Mouse (Mus musculus) heart, postnatal 10 days (tissue): ENCODE data around the gene Edem1. TPM values are rescaled to one million over a fixed set of nuclear protein-coding genes. Genes with fewer than 3 reads are reported as not detected.

Source experiments
- DNase-seq, 2 experiments: peaks; one replicate each; pipeline ENCODE4 v3.0.0; 2021
- intact Hi-C: fragments of 180-260 bp; cut with DNase I; formaldehyde crosslinking; loops from one replicate; pipeline ENCODE4 v1.15.1; 2025
- total RNA-seq, 2 experiments: library from RNA; stranded (reverse); gene quantifications; 2 replicates each; pipeline ENCODE4 v1.2.3; 2021

Edem1 gene
- 10 to 100 TPM; 15.8 to 22.0 TPM for total RNA-seq

GRCm38 (mm10) chr6:108828234-108828868 lies at the start of gene Edem1:
Gene Edem1 (plus strand): TSS chr6:108828641.
- peak; percentile 99 for DNase-seq
- intact Hi-C loops = loop anchor here (2.0 kb wide), 1 partner anchor 44 kb away; no protein-coding TSS in a partner anchor

- intact Hi-C loops = no loop called here
- DNase-seq = peak in 1 of 2 experiments; percentile 9
These were observed 46.6 kb upstream of the Edem1 start for GRCm38 (mm10) chr6:108781865-108782264.

- peak; percentile 97 to 99 for DNase-seq
- intact Hi-C loops = no loop called here
These were observed 45.8 kb upstream of the Edem1 start, which contains the start of gene Arl8b for GRCm38 (mm10) chr6:108782526-108783183. Gene Arl8b (plus strand): TSS chr6:108783099.

- peak; percentile 43 to 58 for DNase-seq
- intact Hi-C loops = no loop called here
These were observed 45.1 kb upstream of the Edem1 start for GRCm38 (mm10) chr6:108783184-108783881.

GRCm38 (mm10) chr6:108784056-108784455 lies 44.4 kb upstream of the Edem1 start:
- no peak for DNase-seq
- intact Hi-C loops = loop anchor here (2.0 kb wide), 1 partner anchor 45 kb away; the partner anchor contains the start of gene Edem1

- no peak for DNase-seq
- intact Hi-C loops = loop anchor here (2.0 kb wide), 1 partner anchor 44 kb away; the partner anchor contains the start of gene Edem1
These were observed 43.6 kb upstream of the Edem1 start for GRCm38 (mm10) chr6:108784796-108785195.

GRCm38 (mm10) chr6:108785551-108785950 lies 42.9 kb upstream of the Edem1 start:
- DNase-seq = no peak
- intact Hi-C loops = loop anchor here (2.0 kb wide), 1 partner anchor 43 kb away; the partner anchor contains the start of gene Edem1

GRCm38 (mm10) chr6:108791498-108791897 lies 36.9 kb upstream of the Edem1 start:
- no peak for DNase-seq
- intact Hi-C loops = no loop called here

- DNase-seq = no peak
- intact Hi-C loops = no loop called here
These were observed 32.5 kb upstream of the Edem1 start for GRCm38 (mm10) chr6:108795912-108796311.

- DNase-seq = peak; percentile 19 to 25
- intact Hi-C loops = no loop called here
These were observed 31.7 kb upstream of the Edem1 start for GRCm38 (mm10) chr6:108796706-108797105.

- intact Hi-C loops = no loop called here
- DNase-seq = peak in 1 of 2 experiments; percentile 17
These were observed 23.2 kb upstream of the Edem1 start for GRCm38 (mm10) chr6:108805194-108805593.

- intact Hi-C loops = no loop called here
- DNase-seq = no peak
These were observed 22.6 kb upstream of the Edem1 start for GRCm38 (mm10) chr6:108805871-108806270.

- DNase-seq = no peak
- intact Hi-C loops = no loop called here
These were observed 21.0 kb upstream of the Edem1 start for GRCm38 (mm10) chr6:108807446-108807845.

GRCm38 (mm10) chr6:108808786-108809185 lies 19.7 kb upstream of the Edem1 start:
- no peak for DNase-seq
- intact Hi-C loops = no loop called here

GRCm38 (mm10) chr6:108810237-108810636 lies 18.2 kb upstream of the Edem1 start:
- intact Hi-C loops = no loop called here
- DNase-seq = no peak

GRCm38 (mm10) chr6:108812134-108812533 lies 16.3 kb upstream of the Edem1 start:
- no peak for DNase-seq

GRCm38 (mm10) chr6:108817510-108817909 lies 10.9 kb upstream of the Edem1 start:
- DNase-seq = no peak
- intact Hi-C loops = no loop called here

More at GRCm38 (mm10) chr6:108812134-108812533, 16.3 kb upstream of the Edem1 start:
- intact Hi-C loops = no loop called here

- DNase-seq = no peak
- intact Hi-C loops = no loop called here
These were observed 3.5 kb upstream of the Edem1 start for GRCm38 (mm10) chr6:108824816-108825545.

- DNase-seq = no peak
- intact Hi-C loops = no loop called here
These were observed 2.4 kb upstream of the Edem1 start for GRCm38 (mm10) chr6:108826070-108826469.

- DNase-seq = no peak
- intact Hi-C loops = no loop called here
These were observed 1.0 kb upstream of the Edem1 start for GRCm38 (mm10) chr6:108827336-108827920.
